Mouse (Mus musculus) midbrain, embryonic 15.5 days (tissue): ENCODE data around the gene Pus7l. TPM values are rescaled to one million over a fixed set of nuclear protein-coding genes. Genes with fewer than 3 reads are reported as not detected.

ENCODE experiments used
- ATAC-seq: fragments of 200-750 bp; cut with Nextera tagmentation; replicated peaks from 2 replicates; pipeline ENCODE4 v1.8.0; 2017; ENCODE audit warnings: moderate TSS enrichment
- H3K27ac ChIP-seq: fragments of 300-500 bp; sonication (generic); 2 replicates; pipeline ENCODE4 v1.5.1; 2015; ENCODE audit warnings: mild to moderate bottlenecking, inconsistent platforms
- H3K27me3 ChIP-seq: fragments of 300-500 bp; sonication (generic); replicated peaks from 2 replicates; pipeline ENCODE4 v1.6.1; 2015; ENCODE audit warnings: inconsistent platforms
- H3K36me3 ChIP-seq: fragments of 300-500 bp; sonication (generic); replicated peaks from 2 replicates; pipeline ENCODE4 v1.6.1; 2015; ENCODE audit warnings: inconsistent platforms
- H3K4me1 ChIP-seq: fragments of 300-500 bp; sonication (generic); 2 replicates; pipeline ENCODE4 v1.6.1; 2015; ENCODE audit warnings: inconsistent platforms
- H3K4me2 ChIP-seq: fragments of 300-500 bp; sonication (generic); 2 replicates; pipeline ENCODE4 v1.6.1; 2015; ENCODE audit warnings: inconsistent platforms, mild to moderate bottlenecking, moderate library complexity
- H3K4me3 ChIP-seq: fragments of 300-500 bp; sonication (generic); 2 replicates; pipeline ENCODE4 v1.5.1; 2015; ENCODE audit warnings: mild to moderate bottlenecking, inconsistent platforms
- H3K9ac ChIP-seq: fragments of 300-500 bp; sonication (generic); 2 replicates; pipeline ENCODE4 v1.6.1; 2015; ENCODE audit warnings: mild to moderate bottlenecking, inconsistent platforms
- H3K9me3 ChIP-seq: fragments of 300-500 bp; sonication (generic); 2 replicates; pipeline ENCODE4 v1.6.1; 2016; ENCODE audit warnings: inconsistent platforms
- WGBS: fragments of 180-500 bp; shearing (Covaris S2); methylation state at CpG from one replicate; pipeline ENCODE4 v1.1.7; 2015; ENCODE audit warnings: mixed read lengths; 5-methylcytosine and 5-hydroxymethylcytosine counted together
- polyA plus RNA-seq: library from polyadenylated mRNA; unstranded; fragments of >200 nt; fragmentation: Nextera tagmentation; extraction: Ambion mirVana; gene quantifications from 2 replicates; pipeline ENCODE4 v1.2.1, GENCODE M21; 2015

Gene Pus7l
- polyA plus RNA-seq, 1 experiment from 2014 or later, result 5.2 TPM

GRCm38 (mm10) chr15:94568496-94569182 lies 25.3 kb upstream of the Pus7l start:
- Histone ChIP-seq H3K9me3 (no peaks in the 10 kb centered on the region), H3K27ac (no peak overlapping the region), H3K4me2 (no peak overlapping the region), H3K9ac (no peak overlapping the region), H3K4me3 (no peak overlapping the region), H3K27me3 (no peaks in the 10 kb centered on the region), H3K4me1 (no peaks in the 10 kb centered on the region), H3K36me3 (no peaks in the 10 kb centered on the region)
- 90% methylated on average over 10 of the region's 10 CpGs for WGBS
- ATAC-seq, result no peak

- Histone ChIP-seq H3K4me1 (no peaks in the 10 kb centered on the region), H3K27me3 (no peaks in the 10 kb centered on the region), H3K4me3 (no peak overlapping the region), H3K27ac (no peak overlapping the region), H3K36me3 (no peaks in the 10 kb centered on the region), H3K9me3 (no peaks in the 10 kb centered on the region), H3K4me2 (no peak overlapping the region), H3K9ac (no peak overlapping the region)
- 88% methylated on average over 9 of the region's 9 CpGs for WGBS
- ATAC-seq, result no peak
Measured at GRCm38 (mm10) chr15:94565854-94566253, 22.5 kb upstream of the Pus7l start.

DNA sequence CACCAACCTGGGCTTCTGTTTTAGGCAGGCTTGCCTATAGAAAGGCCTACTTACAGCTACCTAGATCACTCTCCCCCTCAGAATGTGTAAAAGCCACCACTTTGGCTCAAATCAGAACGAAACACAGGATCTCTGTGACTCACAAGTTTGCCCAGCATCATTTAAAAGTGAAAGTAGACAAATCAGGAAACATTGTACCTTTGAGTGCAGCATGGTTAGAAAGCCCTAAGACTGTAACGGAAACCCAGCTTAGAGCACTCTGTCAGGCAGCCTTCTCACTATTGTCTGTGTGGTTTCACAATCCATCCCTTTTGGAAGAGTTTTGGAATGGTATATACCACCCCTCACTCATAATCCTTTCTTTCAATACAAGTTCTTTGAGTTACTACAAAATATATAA lies 21.6 kb upstream of the Pus7l start:
- ATAC-seq, result no peak
- Histone ChIP-seq H3K4me3 (no peak overlapping the region), H3K4me1 (no peaks in the 10 kb centered on the region), H3K27me3 (no peaks in the 10 kb centered on the region), H3K36me3 (no peaks in the 10 kb centered on the region), H3K9ac (no peak overlapping the region), H3K9me3 (no peaks in the 10 kb centered on the region), H3K4me2 (no peak overlapping the region), H3K27ac (no peak overlapping the region)
- 83% methylated on average over 2 of the region's 2 CpGs for WGBS

DNA sequence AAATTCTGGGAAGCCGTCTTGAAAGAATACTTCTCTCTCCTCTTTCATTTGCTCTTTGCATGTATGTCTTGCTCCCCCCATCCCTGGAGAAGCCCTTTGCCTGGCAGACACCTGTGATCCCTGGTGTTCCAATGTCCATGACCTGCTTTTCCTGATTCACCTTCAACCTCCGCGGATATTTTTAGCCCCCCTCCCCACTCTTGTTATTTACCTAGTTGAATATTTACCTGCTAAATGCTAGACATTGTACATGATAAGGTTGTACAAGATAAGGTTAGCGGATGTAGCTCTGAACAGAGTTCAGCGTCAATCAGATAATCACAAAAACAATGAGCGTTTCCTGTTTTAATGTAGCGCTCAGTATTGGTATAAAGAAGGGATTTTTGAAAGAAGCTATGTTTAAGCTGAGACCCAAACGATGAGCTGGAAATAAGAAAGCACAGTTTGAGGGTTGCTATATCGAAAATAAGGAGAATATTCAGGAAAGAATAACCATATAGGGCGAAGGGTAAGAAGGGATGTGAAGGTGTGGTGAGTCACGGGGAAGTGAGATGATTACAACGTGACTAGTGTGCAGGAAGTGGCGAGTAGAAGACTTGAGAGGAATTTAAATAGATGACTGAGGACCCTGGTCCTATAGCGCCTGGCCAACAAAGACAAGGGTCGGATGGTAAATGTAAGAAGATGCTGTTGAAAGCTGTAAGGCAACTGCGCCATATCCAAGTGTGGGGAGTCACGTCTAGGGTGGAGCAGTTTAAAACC lies 15.7 kb upstream of the Pus7l start:
- Histone ChIP-seq H3K27ac (no peak overlapping the region), H3K27me3 (no peaks in the 10 kb centered on the region), H3K4me3 (no peak overlapping the region), H3K9me3 (no peaks in the 10 kb centered on the region), H3K4me1 (no peaks in the 10 kb centered on the region), H3K9ac (no peak overlapping the region), H3K4me2 (no peak overlapping the region), H3K36me3 (no peaks in the 10 kb centered on the region)
- ATAC-seq, result no peak
- WGBS, result 86% methylated on average over 17 of the region's 17 CpGs

GRCm38 (mm10) chr15:94557442-94557841 lies 14.1 kb upstream of the Pus7l start:
- Histone ChIP-seq H3K4me3 (no peak overlapping the region), H3K27me3 (no peaks in the 10 kb centered on the region), H3K27ac (no peak overlapping the region), H3K36me3 (no peaks in the 10 kb centered on the region), H3K4me2 (no peak overlapping the region), H3K4me1 (no peaks in the 10 kb centered on the region), H3K9ac (no peak overlapping the region), H3K9me3 (no peaks in the 10 kb centered on the region)
- ATAC-seq, result peak; percentile 65
- WGBS, result 21% methylated on average over 7 of the region's 7 CpGs

DNA sequence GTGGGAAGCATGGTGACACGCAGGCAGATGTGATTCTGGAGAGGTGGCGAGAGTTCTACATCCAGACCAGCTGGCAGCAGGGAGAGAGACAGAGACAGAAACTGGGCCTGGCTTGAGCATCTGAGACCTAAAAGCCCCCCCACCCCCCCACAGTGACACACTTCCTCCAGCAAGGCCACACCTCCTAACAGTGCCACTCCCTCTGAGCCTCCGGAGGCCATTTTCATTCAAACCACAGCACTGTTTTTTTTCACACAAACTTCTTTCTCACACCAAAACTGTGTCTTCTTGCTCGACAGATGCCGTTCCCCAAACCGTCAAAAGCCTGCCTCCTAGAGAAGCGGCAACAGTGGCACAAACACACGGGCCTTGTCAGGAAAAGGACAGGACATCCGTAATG lies 10.2 kb upstream of the Pus7l start:
- Histone ChIP-seq H3K4me3 (no peak overlapping the region), H3K27me3 (no peaks in the 10 kb centered on the region), H3K9me3 (no peaks in the 10 kb centered on the region), H3K36me3 (no peaks in the 10 kb centered on the region), H3K9ac (no peak overlapping the region), H3K27ac (no peak overlapping the region), H3K4me2 (no peak overlapping the region), H3K4me1 (no peaks in the 10 kb centered on the region)
- no peak for ATAC-seq
- WGBS, result 96% methylated on average over 9 of the region's 9 CpGs

DNA sequence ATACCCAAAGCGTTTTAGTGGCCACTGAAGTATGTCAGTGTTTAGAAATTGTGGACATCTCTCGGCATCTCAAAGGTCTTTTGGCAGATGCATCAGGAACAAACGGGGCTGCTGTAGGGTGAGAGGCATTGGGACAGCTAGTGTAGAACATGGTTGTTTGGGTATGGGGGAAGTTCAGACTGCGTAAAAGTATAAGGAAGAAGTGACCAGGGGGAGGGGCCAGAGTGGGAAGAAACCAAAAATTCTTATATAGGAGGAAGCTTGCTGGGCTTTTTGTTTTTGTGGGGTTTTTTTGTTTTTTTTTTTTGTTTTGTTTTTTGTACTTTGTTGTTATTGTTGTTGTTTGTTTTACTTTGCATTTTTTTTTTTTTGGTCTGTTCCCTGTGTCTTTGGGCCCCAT lies 1.5 kb upstream of the Pus7l start:
- Histone ChIP-seq H3K4me3 (no peak overlapping the region), H3K4me2 (no peak overlapping the region), H3K27me3 (no peaks in the 10 kb centered on the region), H3K9me3 (no peaks in the 10 kb centered on the region), H3K9ac (no peak overlapping the region), H3K4me1 (peaks cover 6% of the 10 kb centered on the region), H3K36me3 (no peaks in the 10 kb centered on the region), H3K27ac (no peak overlapping the region)
- WGBS, result 93% methylated on average over 4 of the region's 4 CpGs
- no peak for ATAC-seq

- Histone ChIP-seq H3K4me1 (peaks cover 6% of the 10 kb centered on the region), H3K27ac (peak overlapping the region; percentile 58; the same call in 1 of the 2 replicates), H3K9ac (peak overlapping the region; percentile 61), H3K36me3 (no peaks in the 10 kb centered on the region), H3K27me3 (no peaks in the 10 kb centered on the region), H3K4me2 (peak overlapping the region; percentile 88), H3K4me3 (peak overlapping the region; percentile 88), H3K9me3 (no peaks in the 10 kb centered on the region)
- WGBS, result 40% methylated on average over 9 of the region's 9 CpGs
- ATAC-seq, result no peak
Measured at GRCm38 (mm10) chr15:94544052-94544636, 797 bp upstream of the Pus7l start.

DNA sequence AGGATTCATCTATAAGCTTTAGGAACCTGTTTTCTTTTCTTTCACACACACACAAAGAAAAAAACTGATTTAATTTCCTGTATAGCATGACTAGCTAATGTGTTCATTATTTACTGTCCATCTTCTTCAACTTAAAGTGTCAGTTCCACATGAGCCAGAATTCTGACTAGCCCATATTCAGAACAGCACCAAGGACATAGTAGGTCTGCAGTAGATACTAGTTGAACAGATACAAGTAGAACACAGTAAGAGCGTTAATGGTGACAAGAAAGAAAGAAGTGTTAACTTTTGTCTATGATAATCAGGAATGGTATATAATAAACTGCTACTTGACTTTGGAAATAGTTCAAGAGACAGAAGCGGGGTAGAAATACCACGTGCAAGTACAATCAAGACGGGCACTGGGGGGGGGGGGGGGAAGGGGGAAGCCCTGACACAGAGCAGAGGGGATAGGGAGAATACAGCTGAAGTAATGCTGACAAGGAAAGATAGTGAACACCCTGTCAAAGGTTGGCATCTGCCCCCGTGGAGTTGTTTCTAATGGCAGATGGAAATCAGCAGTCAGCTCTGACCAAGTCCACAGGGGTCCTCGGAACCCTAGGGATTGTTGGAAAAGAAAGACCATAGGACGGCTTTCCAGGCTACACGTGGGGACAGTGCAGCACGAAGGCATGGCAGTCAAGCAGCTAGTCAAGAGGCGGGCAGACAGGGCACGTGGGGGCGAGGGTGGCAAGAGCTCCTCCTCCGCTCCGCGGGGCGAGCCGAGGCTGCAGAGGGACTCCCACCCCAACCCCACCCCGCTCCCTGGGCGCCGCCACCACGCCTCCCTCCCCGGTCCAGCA lies 559 bp downstream of the Pus7l start:
- Histone ChIP-seq H3K4me1 (peaks cover 6% of the 10 kb centered on the region), H3K9me3 (no peaks in the 10 kb centered on the region), H3K27ac (peak overlapping the region; percentile 70), H3K9ac (peak overlapping the region; percentile 61), H3K4me2 (peak overlapping the region; percentile 88), H3K36me3 (no peaks in the 10 kb centered on the region), H3K4me3 (peak overlapping the region; percentile 88), H3K27me3 (no peaks in the 10 kb centered on the region)
- 9% methylated on average over 22 of the region's 22 CpGs for WGBS
- ATAC-seq, result peak; percentile 91

GRCm38 (mm10) chr15:94539296-94539695 lies 4.1 kb downstream of the Pus7l start:
- Histone ChIP-seq H3K27ac (no peak overlapping the region), H3K27me3 (no peaks in the 10 kb centered on the region), H3K9ac (no peak overlapping the region), H3K4me1 (peaks cover 6% of the 10 kb centered on the region), H3K4me3 (no peak overlapping the region), H3K36me3 (no peaks in the 10 kb centered on the region), H3K4me2 (no peak overlapping the region), H3K9me3 (no peaks in the 10 kb centered on the region)
- WGBS, result 93% methylated on average over 3 of the region's 3 CpGs
- no peak for ATAC-seq

GRCm38 (mm10) chr15:94535521-94535920 lies 7.8 kb downstream of the Pus7l start:
- Histone ChIP-seq H3K4me2 (no peak overlapping the region), H3K27ac (no peak overlapping the region), H3K36me3 (no peaks in the 10 kb centered on the region), H3K4me1 (no peaks in the 10 kb centered on the region), H3K4me3 (no peak overlapping the region), H3K9ac (no peak overlapping the region), H3K27me3 (no peaks in the 10 kb centered on the region), H3K9me3 (no peaks in the 10 kb centered on the region)
- ATAC-seq, result no peak
- 91% methylated on average over 7 of the region's 7 CpGs for WGBS

GRCm38 (mm10) chr15:94532956-94533355 lies 10.4 kb downstream of the Pus7l start:
- 92% methylated on average over 6 of the region's 6 CpGs for WGBS

More at GRCm38 (mm10) chr15:94532956-94533355, 10.4 kb downstream of the Pus7l start:
- Histone ChIP-seq H3K4me3 (no peak overlapping the region), H3K9ac (no peak overlapping the region), H3K27me3 (no peaks in the 10 kb centered on the region), H3K4me2 (no peak overlapping the region), H3K4me1 (no peaks in the 10 kb centered on the region), H3K36me3 (no peaks in the 10 kb centered on the region), H3K9me3 (no peaks in the 10 kb centered on the region), H3K27ac (no peak overlapping the region)
- no peak for ATAC-seq
